Mouse (Mus musculus): ENCODE data around the gene Fut7. TPM values are rescaled to one million over a fixed set of nuclear protein-coding genes. Genes with fewer than 3 reads are reported as not detected.
A peak's percentile ranks its signal among the peaks of the same experiment; 100 is the strongest.

Fut7 gene
- total RNA-seq, 2 experiments from 2014 or later: not detected

DNA sequence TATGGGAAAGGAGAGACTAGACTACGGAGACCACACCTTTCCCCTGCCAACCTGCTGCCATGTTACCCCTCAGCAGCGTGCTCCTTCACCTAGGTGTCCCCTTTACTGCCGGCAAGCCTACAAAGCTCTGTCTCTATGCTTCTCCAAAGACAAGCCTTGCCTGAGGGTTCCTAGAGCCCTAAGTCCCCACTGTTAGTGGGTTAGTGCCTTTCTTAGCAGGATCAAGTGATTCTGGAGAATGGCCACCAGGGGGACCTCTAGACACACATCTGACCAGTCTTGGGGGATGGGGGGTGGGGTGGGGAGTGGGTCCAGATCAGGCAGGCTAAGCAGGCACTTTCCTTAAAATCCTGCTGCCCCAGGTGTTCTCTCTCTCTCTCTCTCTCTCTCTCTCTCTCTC is 1.2 kb upstream of the Fut7 start:
- DNase-seq: no peak
- intact Hi-C loops (cut with DNase I): loop anchor here (2.0 to 5.0 kb wide), 3 partner anchors 61 to 155 kb away; partner anchors contain the start of gene Phpt1

DNA sequence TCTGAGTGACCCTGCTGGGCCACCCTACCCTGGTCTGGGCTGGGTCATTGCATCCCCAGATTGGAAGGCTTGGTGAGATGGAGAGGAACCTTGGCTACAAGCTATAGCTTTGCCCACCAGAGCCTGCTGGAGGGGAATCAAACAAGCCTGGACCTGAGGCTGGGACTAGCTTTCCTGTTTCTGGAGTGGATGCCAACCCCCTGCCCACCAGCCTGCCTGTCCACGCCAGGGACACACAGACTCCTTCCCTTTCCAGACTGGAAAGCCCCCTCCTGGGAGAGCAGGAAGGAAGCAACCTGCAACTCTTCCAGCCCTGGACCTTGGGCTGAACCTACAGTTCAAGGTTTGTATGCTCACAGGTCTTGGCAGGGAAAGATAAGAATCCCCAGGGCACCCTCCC is 559 bp downstream of the Fut7 start:
- DNase-seq: peak in 1 of 2 experiments; percentile 2
- intact Hi-C loops (cut with DNase I): loop anchor here (2.0 to 5.0 kb wide), 2 partner anchors 127 to 154 kb away; partner anchors contain the start of gene Phpt1

- intact Hi-C loops (cut with DNase I): loop anchor here (5.0 kb wide), 1 partner anchor 48 kb away; no protein-coding TSS in a partner anchor
Measured at GRCm38 (mm10) chr2:25425481-25425880, 2.4 kb downstream of the Fut7 start.

DNA sequence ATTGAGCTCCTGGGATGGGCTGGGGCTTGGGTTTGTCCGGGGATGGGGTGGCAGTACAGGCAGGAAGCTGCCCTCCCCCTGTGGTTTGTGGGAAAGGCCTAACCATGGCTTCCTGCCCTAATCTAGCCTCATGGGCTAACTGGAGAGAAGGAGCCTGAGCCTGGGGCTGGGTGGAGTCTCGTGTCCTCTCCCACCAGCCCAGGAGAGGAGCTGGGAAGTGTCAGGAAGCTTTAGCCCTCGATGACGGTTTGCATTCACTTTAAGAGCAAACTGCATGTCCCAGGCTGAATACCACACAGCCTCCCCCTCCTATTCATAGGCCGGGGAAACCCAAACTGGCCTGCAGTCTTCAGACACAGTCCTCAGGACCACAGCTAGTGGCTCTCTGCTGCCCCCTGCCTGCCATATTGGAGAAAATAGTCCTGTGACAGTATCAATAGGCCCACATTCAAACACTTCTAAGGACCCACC is 3.7 kb downstream of the Fut7 start:
- peak; percentile 58 to 62 for DNase-seq
- intact Hi-C loops (cut with DNase I): loop anchor here (5.0 kb wide), 1 partner anchor 49 kb away; no protein-coding TSS in a partner anchor

More at GRCm38 (mm10) chr2:25425481-25425880, 2.4 kb downstream of the Fut7 start:
- DNase-seq: peak in 1 of 2 experiments; percentile 4

DNA sequence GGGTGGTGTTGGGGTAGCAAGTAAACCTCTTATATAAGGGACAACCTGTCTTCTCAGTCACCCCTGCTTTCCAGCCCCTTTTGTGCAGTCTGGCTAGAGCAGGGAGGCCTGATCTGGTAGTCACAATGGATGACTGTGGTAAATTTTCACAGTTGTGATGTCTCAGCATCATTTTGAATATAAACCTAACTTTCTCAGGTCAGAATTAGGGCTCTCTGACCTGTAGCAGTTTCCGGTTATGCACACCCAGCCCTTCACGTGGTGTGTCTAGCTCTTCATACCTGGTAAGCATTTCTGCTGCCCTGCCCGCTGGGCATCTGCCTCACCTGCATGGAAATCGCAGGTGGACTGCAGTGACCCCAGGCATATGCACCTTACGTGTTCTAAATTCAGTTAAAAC is 4.2 kb downstream of the Fut7 start:
- no peak for DNase-seq
- intact Hi-C loops (cut with DNase I): loop anchor here (5.0 kb wide), 1 partner anchor 50 kb away; no protein-coding TSS in a partner anchor

GRCm38 (mm10) chr2:25428442-25429236 is 5.6 kb downstream of the Fut7 start, which contains the start of gene Abca2:
Gene Abca2 (plus strand): TSS chr2:25428703.
- peak; percentile 90 for DNase-seq
- intact Hi-C loops (cut with DNase I): loop anchor here (5.0 kb wide), 1 partner anchor 51 kb away; no protein-coding TSS in a partner anchor

DNA sequence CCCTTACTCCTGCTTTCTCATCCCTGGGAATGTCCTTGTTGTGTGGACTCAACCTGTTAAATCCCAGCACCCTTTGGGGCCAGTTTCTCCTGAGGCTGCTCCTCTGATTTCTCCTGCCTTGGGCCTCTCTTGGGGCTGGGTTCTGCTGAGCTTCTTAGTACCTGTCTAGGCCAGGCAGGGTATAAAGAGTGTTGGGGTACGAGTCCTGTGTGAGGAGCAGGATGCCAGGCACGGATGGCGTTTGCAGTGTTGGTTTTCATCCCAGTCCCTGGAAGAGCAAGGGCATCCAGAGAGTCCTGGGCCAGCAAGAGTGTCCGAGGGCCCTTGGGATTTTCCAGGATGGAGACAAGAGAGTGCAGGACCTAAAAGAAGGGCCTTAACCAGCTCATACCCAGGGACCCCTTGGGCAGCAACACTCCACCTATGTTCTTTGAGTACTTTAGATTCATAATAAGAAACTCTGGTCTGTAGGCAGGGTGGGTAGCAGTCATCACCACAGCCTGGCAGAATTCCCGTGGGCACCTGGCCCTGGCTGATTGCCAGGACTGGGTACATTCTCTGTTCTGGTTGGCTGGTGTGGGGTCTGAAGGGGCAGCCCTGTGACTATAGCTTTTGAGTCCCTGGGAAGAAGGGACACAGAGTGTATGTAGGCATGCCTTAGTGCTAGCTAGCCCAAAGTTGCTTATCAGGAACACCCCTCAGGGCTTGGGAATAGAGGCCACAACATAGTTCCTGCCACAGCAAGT is 6.5 kb downstream of the Fut7 start:
- intact Hi-C loops (cut with DNase I): loop anchor here (5.0 kb wide), 1 partner anchor 52 kb away; no protein-coding TSS in a partner anchor
- no peak for DNase-seq

DNA sequence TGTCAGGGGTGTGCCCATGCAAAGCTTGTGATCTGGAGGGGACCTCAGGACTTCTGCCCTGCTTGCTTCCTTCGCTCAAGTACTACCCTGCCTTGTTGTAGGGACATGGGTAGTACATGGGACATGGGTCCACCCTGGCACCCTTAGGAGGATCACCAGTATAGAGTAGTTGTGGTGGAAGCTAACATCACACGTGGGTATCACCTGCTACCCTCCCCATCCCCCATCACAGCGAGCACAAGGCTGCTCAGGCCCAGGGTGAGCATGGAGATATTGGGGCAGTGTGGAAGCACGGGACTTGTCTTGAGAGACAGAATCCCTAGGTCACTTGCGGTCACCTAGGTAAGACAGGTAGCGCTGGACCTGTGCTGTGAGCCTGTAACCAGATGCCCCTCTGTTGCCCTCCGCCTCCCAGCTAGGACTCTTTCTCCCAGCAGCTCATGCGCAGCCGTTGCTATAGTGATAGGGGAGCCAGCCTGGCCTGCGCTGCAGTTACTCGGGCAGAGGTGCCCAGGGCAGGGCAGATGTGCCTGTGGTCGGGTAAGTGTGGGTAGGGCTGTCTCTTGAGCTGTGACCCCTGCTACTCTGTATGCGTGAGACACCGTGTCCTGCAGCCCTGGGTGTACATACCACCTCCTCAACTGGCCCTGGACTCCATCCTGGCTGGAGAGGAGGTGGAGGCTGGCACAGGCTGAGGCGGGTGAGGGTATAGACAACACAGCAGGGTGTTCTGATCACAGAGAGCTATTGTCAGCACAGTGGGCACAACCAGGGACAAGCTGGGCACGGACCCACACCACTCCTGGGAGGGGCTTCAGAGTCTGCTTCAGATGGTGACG is 7.5 kb downstream of the Fut7 start:
- intact Hi-C loops (cut with DNase I): no loop called here
- no peak for DNase-seq

DNA sequence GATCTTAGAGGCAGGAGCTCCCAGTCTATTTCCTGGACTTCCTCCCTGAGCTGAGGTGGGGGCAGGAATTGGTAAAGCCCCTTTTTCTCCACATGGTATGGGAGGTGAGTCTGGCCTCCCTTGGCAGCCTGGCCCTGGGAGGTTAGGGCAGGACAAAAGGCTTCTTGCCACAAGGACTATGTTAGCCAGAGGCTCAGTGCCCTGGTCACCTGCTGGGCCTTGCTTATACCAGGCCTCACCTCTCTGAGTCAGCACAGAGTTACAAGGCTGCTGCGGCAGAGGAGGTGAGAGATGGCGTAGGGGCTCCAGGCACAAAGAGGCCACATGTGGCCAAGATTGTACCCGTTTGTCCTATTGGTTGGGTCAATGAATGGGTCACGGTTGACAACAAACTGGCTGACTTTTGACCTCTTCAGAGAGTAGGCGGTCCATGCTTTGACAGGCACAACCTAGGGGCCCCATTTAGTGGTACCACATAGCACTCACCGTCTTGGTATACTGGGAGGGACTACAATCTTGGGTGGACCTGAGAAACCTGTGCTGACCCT is 8.3 kb downstream of the Fut7 start:
- intact Hi-C loops (cut with DNase I): no loop called here
- no peak for DNase-seq

GRCm38 (mm10) chr2:25432326-25433098 is 9.4 kb downstream of the Fut7 start:
- intact Hi-C loops (cut with DNase I): no loop called here
- DNase-seq: no peak

GRCm38 (mm10) chr2:25433101-25433500 is 10.0 kb downstream of the Fut7 start:
- intact Hi-C loops (cut with DNase I): no loop called here
- DNase-seq: no peak

- DNase-seq: no peak
- intact Hi-C loops (cut with DNase I): no loop called here
Measured at GRCm38 (mm10) chr2:25434292-25434691, 11.2 kb downstream of the Fut7 start.

- intact Hi-C loops (cut with DNase I): no loop called here
- DNase-seq: no peak
Measured at GRCm38 (mm10) chr2:25436286-25436820, 13.3 kb downstream of the Fut7 start.

DNA sequence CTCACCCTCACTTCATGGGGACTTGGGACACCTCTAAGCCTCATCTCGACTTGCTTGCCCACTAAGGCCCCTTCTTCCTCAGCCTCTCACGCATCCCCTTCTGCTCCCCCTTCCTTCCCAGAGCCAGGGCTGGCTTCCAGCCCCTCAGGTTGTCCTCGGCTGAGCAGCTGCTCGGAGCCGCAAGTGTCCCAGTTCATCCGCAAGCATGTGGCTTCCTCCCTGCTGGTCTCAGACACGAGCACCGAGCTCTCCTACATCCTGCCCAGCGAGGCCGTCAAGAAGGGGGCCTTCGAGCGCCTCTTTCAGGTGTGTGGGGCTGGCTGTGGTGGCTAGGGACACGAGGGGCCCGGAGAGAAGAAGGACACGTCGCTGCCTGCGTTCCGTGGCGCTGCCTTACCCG is 18.0 kb downstream of the Fut7 start:
- intact Hi-C loops (cut with DNase I): no loop called here
- DNase-seq: no peak

DNA sequence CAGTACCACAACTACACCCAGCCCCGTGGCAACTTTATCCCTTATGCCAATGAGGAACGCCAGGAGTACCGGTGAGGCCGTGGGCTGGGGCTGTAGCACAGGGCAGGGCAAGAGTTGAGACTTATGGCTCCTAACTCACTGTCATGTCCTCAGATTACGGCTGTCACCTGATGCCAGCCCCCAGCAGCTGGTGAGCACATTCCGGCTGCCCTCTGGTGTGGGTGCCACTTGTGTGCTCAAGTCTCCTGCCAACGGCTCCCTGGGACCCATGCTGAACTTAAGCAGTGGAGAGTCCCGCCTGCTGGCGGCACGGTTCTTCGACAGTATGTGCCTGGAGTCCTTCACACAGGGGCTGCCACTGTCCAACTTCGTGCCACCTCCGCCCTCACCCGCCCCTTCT is 19.6 kb downstream of the Fut7 start:
- intact Hi-C loops (cut with DNase I): no loop called here
- no peak for DNase-seq

GRCm38 (mm10) chr2:25450853-25451647 is 28.0 kb downstream of the Fut7 start:
- no peak for DNase-seq
- intact Hi-C loops (cut with DNase I): no loop called here

DNA sequence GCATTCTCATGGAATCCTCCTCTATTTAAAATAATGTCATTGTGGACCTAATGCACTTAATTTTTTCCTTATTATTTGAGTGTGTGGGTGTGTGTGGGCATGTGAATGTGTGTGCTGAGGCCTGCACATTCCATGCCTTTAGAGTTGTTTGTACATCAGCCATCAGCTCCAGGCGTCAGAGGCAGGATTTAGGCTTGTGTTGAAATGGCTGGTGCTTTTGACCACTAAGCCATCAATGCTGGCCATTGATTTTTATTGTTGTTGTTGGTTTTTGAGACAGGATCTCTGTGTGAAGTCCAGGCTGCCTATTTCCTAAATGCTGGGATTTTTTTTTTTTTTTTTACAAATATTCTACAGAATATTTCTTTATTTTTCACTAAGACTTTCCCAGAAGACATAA is 29.9 kb downstream of the Fut7 start:
- DNase-seq: no peak
- intact Hi-C loops (cut with DNase I): no loop called here

Measured in gastrocnemius, postnatal 36 days (tissue).